Mouse (Mus musculus): Measurements from ENCODE around the gene Vmn1r29.
"Not testable (repeated sequence)": the region's sequence is repeated elsewhere in the genome, so short reads cannot be mapped to it uniquely, and the experiment has no call there.

Gene Vmn1r29

DNA sequence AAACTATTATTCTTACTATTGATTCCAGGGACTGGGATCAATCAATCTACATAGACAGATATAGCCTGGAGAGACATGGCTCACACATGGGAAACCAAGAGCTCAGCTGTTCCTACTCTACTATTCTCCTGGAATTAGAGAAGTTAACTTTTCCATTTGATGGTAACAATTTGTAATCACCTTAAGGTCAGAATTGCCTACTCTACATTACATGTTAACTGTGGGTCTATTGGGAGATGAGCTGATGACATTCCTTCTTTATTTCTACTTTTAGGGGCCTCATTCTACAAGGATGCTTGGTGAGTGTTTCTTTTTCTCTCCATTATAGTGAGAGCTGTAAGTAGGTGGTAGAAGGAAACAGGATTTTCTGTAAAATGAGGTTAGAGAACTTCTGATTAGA lies at the start of gene Vmn1r29:
Vmn1r29 (plus strand) TSS at position 301 of the 400 bp plus-strand sequence.
- DNase-seq (ENCODE audit: low read depth): no peak

DNA sequence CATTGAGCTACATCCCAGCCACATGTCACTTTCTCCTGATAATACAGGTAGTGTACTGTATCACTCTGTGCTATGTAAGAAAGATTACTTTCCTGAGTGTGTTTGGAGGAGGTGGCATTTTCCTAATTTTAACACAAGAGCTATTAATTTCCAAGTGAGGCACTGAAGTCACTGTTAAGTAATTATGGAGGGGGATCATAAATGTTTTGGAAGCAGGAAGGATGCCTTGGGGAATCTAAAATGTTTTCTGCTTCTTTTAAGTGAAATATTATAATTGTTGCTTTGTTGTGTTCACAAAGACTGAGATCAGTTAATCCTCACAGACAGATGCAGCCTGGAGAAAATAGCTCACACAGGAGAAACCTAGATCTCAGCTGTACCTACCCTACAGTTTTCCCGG lies 39.6 kb upstream of the Vmn1r29 start, which contains the start of gene Vmn1r28:
Vmn1r28 (plus strand) TSS at position 301 of the 400 bp plus-strand sequence.
- DNase-seq (ENCODE audit: low read depth): no peak

DNA sequence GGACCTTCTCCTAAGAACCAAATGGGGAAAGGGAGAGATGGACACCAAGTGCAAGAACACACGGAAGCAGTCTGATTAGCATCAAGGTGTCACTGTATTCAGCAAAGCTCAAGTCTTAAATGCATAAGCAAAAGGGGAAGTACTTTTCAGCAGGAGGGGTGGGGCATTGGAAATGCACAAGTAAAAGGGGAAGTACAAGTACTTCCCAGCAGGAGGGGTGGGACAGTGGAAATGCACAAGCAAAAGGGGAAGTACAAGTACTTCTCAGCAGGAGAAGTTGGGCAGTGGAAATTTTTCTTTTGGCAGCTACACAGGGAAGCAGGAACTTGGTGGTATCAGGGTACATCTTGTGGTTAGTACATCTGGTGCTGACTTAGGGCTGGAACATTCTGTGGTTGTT lies 21.7 kb upstream of the Vmn1r29 start:
- DNase-seq (ENCODE audit: low read depth): not testable (repeated sequence)

DNA sequence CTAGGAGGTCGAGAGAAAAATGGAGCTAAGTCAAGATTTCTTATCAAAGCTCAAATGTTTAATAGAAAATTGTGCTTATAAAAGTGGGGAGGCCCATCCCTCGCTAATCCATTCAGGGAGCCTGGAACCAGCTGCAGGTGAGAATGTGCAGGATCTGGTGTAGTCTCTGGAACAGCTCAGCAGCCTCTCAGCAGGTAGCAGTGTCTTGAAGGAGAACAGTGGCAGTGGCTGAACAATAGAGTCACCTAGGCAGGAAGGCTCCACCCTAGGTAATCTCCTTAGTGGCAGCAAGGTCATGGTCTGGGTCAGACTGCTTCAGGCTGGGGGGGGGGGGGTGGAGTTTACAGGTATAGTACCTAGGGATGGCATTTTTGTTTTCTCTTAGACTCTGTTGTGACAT lies 9.1 kb upstream of the Vmn1r29 start:
- DNase-seq (ENCODE audit: low read depth): no peak

DNA sequence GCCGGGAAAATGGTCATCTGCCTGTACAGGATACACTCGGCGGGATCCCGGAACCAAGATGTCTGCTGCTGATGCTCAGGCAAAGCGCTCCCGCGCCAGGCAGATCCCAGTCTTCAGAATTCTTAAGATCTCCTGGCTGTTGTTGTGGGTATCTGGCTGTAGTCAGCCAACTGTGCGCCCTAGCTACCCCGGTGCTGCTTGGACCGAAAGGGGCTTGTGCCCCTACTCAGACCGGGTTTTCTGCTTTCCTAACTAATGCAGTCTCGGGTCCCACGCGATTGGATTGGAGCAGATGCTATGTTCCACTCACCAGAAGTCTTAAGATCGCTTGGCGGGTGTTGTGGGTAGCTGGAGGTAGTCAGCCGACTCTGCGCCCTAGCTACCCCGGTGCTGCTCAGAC lies 2.8 kb upstream of the Vmn1r29 start:
- not testable (repeated sequence) for DNase-seq (ENCODE audit: low read depth)

DNA sequence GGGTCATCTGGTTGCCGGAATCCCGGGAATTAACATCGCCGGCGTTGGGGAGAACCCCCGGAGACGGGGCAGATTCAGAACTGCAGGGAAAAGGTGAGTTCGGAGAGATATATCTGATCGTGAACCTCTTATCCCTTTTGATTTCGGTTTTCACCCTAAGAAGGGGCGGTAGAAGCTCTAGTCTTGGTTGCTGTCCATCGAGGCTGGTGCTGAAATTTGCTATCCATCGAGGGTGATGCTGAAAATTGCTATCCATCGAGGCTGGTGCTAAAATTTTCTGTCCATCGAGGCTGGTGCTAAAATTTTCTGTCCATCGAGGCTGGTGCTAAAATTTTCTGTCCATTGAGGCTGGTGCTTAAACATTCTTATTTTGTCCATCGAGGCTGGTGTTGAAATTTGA lies 29.3 kb downstream of the Vmn1r29 start:
- not testable (repeated sequence) for DNase-seq (ENCODE audit: low read depth)

Data from c-Kit-positive CD71-positive TER-119-negative erythroid progenitor cells, embryonic 14.5 days (primary cell).